ENCODE assay signal across 8 mouse cellular contexts in the genomic region with DNA sequence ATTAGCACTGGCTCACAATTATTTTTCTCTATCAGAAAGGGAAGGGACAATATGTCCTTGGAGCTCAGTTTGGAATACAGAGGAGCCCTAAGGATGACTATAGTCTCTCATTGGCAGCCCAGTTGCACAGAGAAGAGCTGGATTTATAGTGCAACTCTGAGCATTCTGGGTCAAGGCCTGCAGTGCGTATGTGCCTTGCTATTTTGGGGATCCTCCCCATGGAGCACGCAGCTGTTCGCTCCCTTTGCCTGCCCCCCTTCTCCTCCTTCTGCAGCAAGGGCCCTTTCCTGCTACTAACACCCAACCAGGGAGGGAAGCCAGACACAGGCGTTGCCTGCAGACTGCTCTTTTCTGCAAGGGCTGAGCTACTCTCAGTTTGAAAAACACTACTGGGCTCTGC. TPM values are rescaled to one million over a fixed set of nuclear protein-coding genes. Genes with fewer than 3 reads are reported as not detected.
DNase-seq lines count a peak whose midpoint lies in the region; ATAC-seq lines count a peak whose summit lies in the region.

No protein-coding gene starts in this region.

- DNase-seq in forebrain, embryonic 10.5 days (ENCODE audit: extremely low spot score, low spot score): no peak
- DNase-seq in adrenal gland, postnatal 10 days: peak; percentile 49
- peak; percentile 47 to 59 for DNase-seq in gastrocnemius, adult 8-10 months (ENCODE audit: low spot score in 2 of 2)
- peak; percentile 55 to 60 for DNase-seq in left cerebral cortex, adult 9 months (ENCODE audit: low spot score in 2 of 2)
- no peak for DNase-seq in thymus, postnatal 10 days (ENCODE audit: low spot score in 2 of 2)

- H3K36me3 ChIP-seq in forebrain, embryonic 15.5 days: no peaks in the 10 kb centered on the region
- no peaks in the 10 kb centered on the region for H3K36me3 ChIP-seq in forebrain, embryonic 10.5 days (replicated peaks)
- no peaks in the 10 kb centered on the region for H3K36me3 ChIP-seq in hindbrain, embryonic 12.5 days
- no peaks in the 10 kb centered on the region for H3K36me3 ChIP-seq in midbrain, embryonic 13.5 days

- H3K4me3 ChIP-seq in forebrain, embryonic 15.5 days: no peak overlapping the region
- no peak overlapping the region for H3K4me3 ChIP-seq in forebrain, embryonic 10.5 days
- H3K4me3 ChIP-seq in hindbrain, embryonic 12.5 days: no peak overlapping the region
- H3K4me3 ChIP-seq in midbrain, embryonic 13.5 days (replicated peaks): no peak overlapping the region

- H3K4me1 ChIP-seq in forebrain, embryonic 15.5 days: no peaks in the 10 kb centered on the region
- no peaks in the 10 kb centered on the region for H3K4me1 ChIP-seq in forebrain, embryonic 10.5 days
- H3K4me1 ChIP-seq in hindbrain, embryonic 12.5 days: no peaks in the 10 kb centered on the region
- no peaks in the 10 kb centered on the region for H3K4me1 ChIP-seq in midbrain, embryonic 13.5 days (replicated peaks)

- ATAC-seq in forebrain, embryonic 15.5 days (replicated peaks): 0 out of 2 replicates have a peak, but pooled peaks have one; percentile 11
- no peak for ATAC-seq in hindbrain, embryonic 12.5 days (ENCODE audit: low FRiP score)
- no peak for ATAC-seq in midbrain, embryonic 13.5 days

- H3K9me3 ChIP-seq in forebrain, embryonic 15.5 days: no peaks in the 10 kb centered on the region
- H3K9me3 ChIP-seq in forebrain, embryonic 10.5 days: no peaks in the 10 kb centered on the region
- H3K9me3 ChIP-seq in hindbrain, embryonic 12.5 days (replicated peaks): no peaks in the 10 kb centered on the region
- H3K9me3 ChIP-seq in midbrain, embryonic 13.5 days: no peaks in the 10 kb centered on the region

- H3K27ac ChIP-seq in forebrain, embryonic 15.5 days (replicated peaks): no peak overlapping the region
- H3K27ac ChIP-seq in forebrain, embryonic 10.5 days: no peak overlapping the region
- no peak overlapping the region for H3K27ac ChIP-seq in hindbrain, embryonic 12.5 days
- H3K27ac ChIP-seq in midbrain, embryonic 13.5 days: no peak overlapping the region

- 69% methylated on average over 4 of the region's 4 CpGs for WGBS in forebrain, embryonic 15.5 days
- 88% methylated on average over 4 of the region's 4 CpGs for WGBS in forebrain, embryonic 10.5 days
- 85% methylated on average over 4 of the region's 4 CpGs for WGBS in hindbrain, embryonic 12.5 days
- WGBS in midbrain, embryonic 13.5 days: 86% methylated on average over 4 of the region's 4 CpGs

- no peaks in the 10 kb centered on the region for H3K27me3 ChIP-seq in forebrain, embryonic 15.5 days
- peaks cover 30% of the 10 kb centered on the region for H3K27me3 ChIP-seq in forebrain, embryonic 10.5 days (ENCODE audit: poor library complexity, severe bottlenecking)
- H3K27me3 ChIP-seq in hindbrain, embryonic 12.5 days: no peaks in the 10 kb centered on the region
- no peaks in the 10 kb centered on the region for H3K27me3 ChIP-seq in midbrain, embryonic 13.5 days

- no peak overlapping the region for H3K4me2 ChIP-seq in forebrain, embryonic 15.5 days (replicated peaks)
- no peak overlapping the region for H3K4me2 ChIP-seq in hindbrain, embryonic 12.5 days (replicated peaks)
- no peak overlapping the region for H3K4me2 ChIP-seq in midbrain, embryonic 13.5 days (replicated peaks)

- no peak overlapping the region for H3K9ac ChIP-seq in forebrain, embryonic 15.5 days (replicated peaks)
- no peak overlapping the region for H3K9ac ChIP-seq in hindbrain, embryonic 12.5 days
- H3K9ac ChIP-seq in midbrain, embryonic 13.5 days (replicated peaks): no peak overlapping the region

RNA-seq across cellular contexts. Expression of a gene that starts 56.3 kb away (rescaled TPM):
- polyA plus RNA-seq in forebrain, embryonic 15.5 days (2015; fragmentation: Nextera tagmentation; extraction: Ambion mirVana): 4.3 and 4.7 TPM in 2 replicates
- polyA plus RNA-seq in forebrain, embryonic 10.5 days (2016; fragmentation: Nextera tagmentation; extraction: Ambion mirVana): 4.4 and 5.1 TPM in 2 replicates
- 10 to 100 TPM; 13.6 to 19.4 TPM for total RNA-seq in adrenal gland, postnatal 10 days (2021)
- 1 to 10 TPM; 1.3 to 2.1 (median 1.6) TPM for total RNA-seq in gastrocnemius, adult 8-10 months (2022)
- 3.2 and 4.9 TPM in 2 replicates for polyA plus RNA-seq in hindbrain, embryonic 12.5 days (2016; fragmentation: Nextera tagmentation; extraction: Ambion mirVana)
- polyA plus RNA-seq in midbrain, embryonic 13.5 days (2015; fragmentation: Nextera tagmentation; extraction: Ambion mirVana): 4.0 and 5.3 TPM in 2 replicates

Comparison
In these comparisons a context has a peak if more than half of its experiments do, and no peak if none do; other contexts are left out.
1. DNase-seq: peak in adrenal gland, postnatal 10 days (single experiment), gastrocnemius, adult 8-10 months (2 of 2) and left cerebral cortex, adult 9 months (2 of 2); none in forebrain, embryonic 10.5 days (single experiment) and thymus, postnatal 10 days (0 of 2).